Mouse (Mus musculus) kidney, adult 2 months (tissue): Measurements from ENCODE around the gene Sema5a.

Source experiments
- CTCF ChIP-seq: fragments of 200-500 bp; conservative IDR thresholded peaks from 2 replicates; pipeline ENCODE4 v1.5.1; 2011; ENCODE audit warnings: low read depth, mild to moderate bottlenecking, control low read depth, low read length, moderate library complexity, mixed read lengths; ENCODE audit not compliant: insufficient read depth, insufficient read length
- POLR2A ChIP-seq: fragments of 200-500 bp; IDR thresholded peaks from one replicate; pipeline ENCODE4 v1.6.1; 2011; ENCODE audit warnings: low read depth, low read length, control low read depth

DNA sequence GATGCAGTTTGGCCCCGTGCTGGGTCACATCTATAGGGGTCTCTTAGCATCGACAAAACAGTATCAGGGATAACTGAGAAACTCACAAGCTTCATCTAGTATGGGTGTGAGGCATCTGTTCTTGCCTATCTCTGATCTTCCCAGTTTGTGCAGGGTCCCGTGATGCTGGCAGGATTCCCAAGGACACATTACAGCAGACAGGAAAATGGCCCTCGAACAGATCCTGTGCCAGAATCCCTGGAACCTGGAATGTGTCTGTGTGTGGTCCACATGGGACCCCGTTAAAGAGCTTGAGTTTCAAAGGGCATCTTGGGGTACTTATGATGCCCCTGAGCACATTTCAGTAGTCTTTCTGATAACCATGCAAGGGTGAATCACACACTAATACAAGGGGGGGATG, 249.6 kb downstream of the Sema5a start:
- TF ChIP-seq CTCF (no peak), POLR2A (no peak)
